Mouse (Mus musculus): ENCODE measurements at regions not wholly inside any gene's neighbourhood (a gene's known extent, or its start where the extent isn't known, plus 50 kb on each side); places are given as distances from the start of the nearest gene placed in this dataset.

DNA sequence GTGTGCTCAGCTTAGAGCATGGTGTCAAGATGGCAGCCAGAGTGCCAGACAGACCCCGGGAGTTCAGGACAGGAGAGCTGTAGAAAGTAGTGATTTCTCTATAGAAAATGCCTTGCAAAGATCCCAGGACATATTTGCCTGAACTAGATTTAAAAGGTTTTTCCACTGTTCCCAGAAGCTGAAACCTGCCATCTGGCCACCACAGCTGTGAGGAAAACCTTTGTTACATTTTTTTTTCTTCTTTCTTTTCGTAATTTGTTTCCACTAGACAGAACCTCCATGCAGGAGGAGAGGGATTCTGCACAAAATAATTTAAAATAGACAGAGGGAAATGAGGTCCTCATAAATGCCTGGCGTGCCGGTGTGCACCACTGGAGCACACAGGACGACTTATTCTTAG lies 489.6 kb downstream of the Etnk1 start:
- Histone ChIP-seq H3K9me3 (ENCODE audit: control insufficient read depth, low read length) (peaks cover 9% of the 10 kb centered on the region; the same call in 1 of the 2 replicates), H3K4me1 (ENCODE audit: control insufficient read depth, insufficient read depth, low read length) (no peaks in the 10 kb centered on the region), H3K4me2 (no peak overlapping the region), H3K27ac (ENCODE audit: low read depth, low read length) (no peak overlapping the region), H3K9ac (ENCODE audit: low read length) (no peak overlapping the region), H3K27me3 (ENCODE audit: control insufficient read depth, insufficient read depth, low read length) (no peaks in the 10 kb centered on the region), H3K36me3 (ENCODE audit: control insufficient read depth, insufficient read depth, low read length) (no peaks in the 10 kb centered on the region), H3K4me3 (ENCODE audit: low read depth, low read length) (no peak overlapping the region)
- 74% methylated on average over 5 of the region's 5 CpGs for WGBS
- ATAC-seq (ENCODE audit: low FRiP score) (no peak), DNase-seq (ENCODE audit: low spot score, missing footprints) (no peak)

GRCm38 (mm10) chr6:143660837-143661236 lies 493.8 kb downstream of the Etnk1 start:
- no peaks in the 10 kb centered on the region for H3K36me3 ChIP-seq (ENCODE audit: control insufficient read depth, insufficient read depth, low read length)
- H3K9me3 ChIP-seq (ENCODE audit: control insufficient read depth, low read length): no peaks in the 10 kb centered on the region
- DNase-seq (ENCODE audit: low spot score, missing footprints) (no peak), ATAC-seq (ENCODE audit: low FRiP score) (no peak)
- H3K4me3 ChIP-seq (ENCODE audit: low read depth, low read length): no peak overlapping the region
- no peaks in the 10 kb centered on the region for H3K27me3 ChIP-seq (ENCODE audit: control insufficient read depth, insufficient read depth, low read length)
- H3K9ac ChIP-seq (ENCODE audit: low read length): no peak overlapping the region
- no peaks in the 10 kb centered on the region for H3K4me1 ChIP-seq (ENCODE audit: control insufficient read depth, insufficient read depth, low read length)
- H3K27ac ChIP-seq (ENCODE audit: low read depth, low read length): no peak overlapping the region
- WGBS: 88% methylated on average over 3 of the region's 3 CpGs
- no peak overlapping the region for H3K4me2 ChIP-seq

DNA sequence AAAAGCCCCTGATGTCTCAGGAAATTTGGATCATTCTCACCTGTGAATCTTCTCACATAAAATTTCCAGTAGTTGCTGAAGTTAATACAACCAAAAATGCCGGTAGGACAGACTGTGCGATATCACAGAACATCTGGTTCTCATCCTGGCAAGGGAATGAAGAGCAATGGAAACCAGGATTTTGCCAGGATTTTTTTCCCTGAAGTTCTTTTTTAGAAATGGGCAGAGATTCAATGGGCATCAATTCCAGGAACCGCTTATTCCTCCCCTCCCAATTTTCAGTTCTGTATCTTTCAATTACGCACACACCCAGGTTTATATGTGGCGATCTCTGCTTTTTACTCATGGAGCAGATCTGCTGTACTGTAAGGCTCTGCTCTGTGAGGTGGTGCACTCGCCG lies 496.3 kb downstream of the Etnk1 start:
- H3K27me3 ChIP-seq (ENCODE audit: control insufficient read depth, insufficient read depth, low read length): no peaks in the 10 kb centered on the region
- 90% methylated on average over 7 of the region's 7 CpGs for WGBS
- ATAC-seq (ENCODE audit: low FRiP score): no peak
- no peak overlapping the region for H3K4me2 ChIP-seq
- no peaks in the 10 kb centered on the region for H3K4me1 ChIP-seq (ENCODE audit: control insufficient read depth, insufficient read depth, low read length)
- DNase-seq (ENCODE audit: low spot score, missing footprints): no peak
- no peak overlapping the region for H3K27ac ChIP-seq (ENCODE audit: low read depth, low read length)
- H3K36me3 ChIP-seq (ENCODE audit: control insufficient read depth, insufficient read depth, low read length): no peaks in the 10 kb centered on the region
- no peak overlapping the region for H3K9ac ChIP-seq (ENCODE audit: low read length)
- H3K4me3 ChIP-seq (ENCODE audit: low read depth, low read length): no peak overlapping the region
- H3K9me3 ChIP-seq (ENCODE audit: control insufficient read depth, low read length): no peaks in the 10 kb centered on the region

- no peak overlapping the region for H3K27ac ChIP-seq (ENCODE audit: low read depth, low read length)
- ATAC-seq (ENCODE audit: low FRiP score) (no peak), DNase-seq (ENCODE audit: low spot score, missing footprints) (no peak)
- no peaks in the 10 kb centered on the region for H3K36me3 ChIP-seq (ENCODE audit: control insufficient read depth, insufficient read depth, low read length)
- H3K4me3 ChIP-seq (ENCODE audit: low read depth, low read length): no peak overlapping the region
- H3K9ac ChIP-seq (ENCODE audit: low read length): no peak overlapping the region
- H3K27me3 ChIP-seq (ENCODE audit: control insufficient read depth, insufficient read depth, low read length): no peaks in the 10 kb centered on the region
- H3K4me2 ChIP-seq: no peak overlapping the region
- 88% methylated on average over 12 of the region's 12 CpGs for WGBS
- no peaks in the 10 kb centered on the region for H3K9me3 ChIP-seq (ENCODE audit: control insufficient read depth, low read length)
- H3K4me1 ChIP-seq (ENCODE audit: control insufficient read depth, insufficient read depth, low read length): no peaks in the 10 kb centered on the region
These were observed 498.4 kb downstream of the Etnk1 start for GRCm38 (mm10) chr6:143665374-143665773.

GRCm38 (mm10) chr6:143668551-143668950 lies 501.5 kb downstream of the Etnk1 start:
- no peak overlapping the region for H3K4me2 ChIP-seq
- H3K27me3 ChIP-seq (ENCODE audit: control insufficient read depth, insufficient read depth, low read length): no peaks in the 10 kb centered on the region
- no peaks in the 10 kb centered on the region for H3K36me3 ChIP-seq (ENCODE audit: control insufficient read depth, insufficient read depth, low read length)
- no peak overlapping the region for H3K27ac ChIP-seq (ENCODE audit: low read depth, low read length)
- 82% methylated on average over 4 of the region's 4 CpGs for WGBS
- DNase-seq (ENCODE audit: low spot score, missing footprints) (no peak), ATAC-seq (ENCODE audit: low FRiP score) (no peak)
- no peaks in the 10 kb centered on the region for H3K9me3 ChIP-seq (ENCODE audit: control insufficient read depth, low read length)
- no peak overlapping the region for H3K9ac ChIP-seq (ENCODE audit: low read length)
- H3K4me3 ChIP-seq (ENCODE audit: low read depth, low read length): no peak overlapping the region
- no peaks in the 10 kb centered on the region for H3K4me1 ChIP-seq (ENCODE audit: control insufficient read depth, insufficient read depth, low read length)

- ATAC-seq (ENCODE audit: low FRiP score): no peak
- Histone ChIP-seq H3K9me3 (ENCODE audit: control insufficient read depth, low read length) (no peaks in the 10 kb centered on the region), H3K4me3 (ENCODE audit: low read depth, low read length) (no peak overlapping the region), H3K4me2 (no peak overlapping the region), H3K4me1 (ENCODE audit: control insufficient read depth, insufficient read depth, low read length) (no peaks in the 10 kb centered on the region), H3K27me3 (ENCODE audit: control insufficient read depth, insufficient read depth, low read length) (no peaks in the 10 kb centered on the region), H3K9ac (ENCODE audit: low read length) (no peak overlapping the region), H3K36me3 (ENCODE audit: control insufficient read depth, insufficient read depth, low read length) (no peaks in the 10 kb centered on the region), H3K27ac (ENCODE audit: low read depth, low read length) (no peak overlapping the region)
- 77% methylated on average over 3 of the region's 3 CpGs for WGBS
- DNase-seq (ENCODE audit: low spot score, missing footprints): no peak
These were observed 502.6 kb downstream of the Etnk1 start for GRCm38 (mm10) chr6:143669446-143670130.

- WGBS: 87% methylated on average over 9 of the region's 9 CpGs
- ATAC-seq (ENCODE audit: low FRiP score) (0 out of 2 replicates have a peak, but pooled peaks have one; percentile 42), DNase-seq (ENCODE audit: low spot score, missing footprints) (no peak)
- H3K27me3 ChIP-seq (ENCODE audit: control insufficient read depth, insufficient read depth, low read length): no peaks in the 10 kb centered on the region
- H3K4me3 ChIP-seq (ENCODE audit: low read depth, low read length): no peak overlapping the region
- H3K27ac ChIP-seq (ENCODE audit: low read depth, low read length): no peak overlapping the region
- H3K9ac ChIP-seq (ENCODE audit: low read length): no peak overlapping the region
- no peaks in the 10 kb centered on the region for H3K4me1 ChIP-seq (ENCODE audit: control insufficient read depth, insufficient read depth, low read length)
- H3K36me3 ChIP-seq (ENCODE audit: control insufficient read depth, insufficient read depth, low read length): no peaks in the 10 kb centered on the region
- H3K4me2 ChIP-seq: no peak overlapping the region
- no peaks in the 10 kb centered on the region for H3K9me3 ChIP-seq (ENCODE audit: control insufficient read depth, low read length)
These were observed 523.1 kb downstream of the Etnk1 start for GRCm38 (mm10) chr6:143690131-143690530.

GRCm38 (mm10) chr6:143690866-143691265 lies 523.8 kb downstream of the Etnk1 start:
- Histone ChIP-seq H3K9me3 (ENCODE audit: control insufficient read depth, low read length) (no peaks in the 10 kb centered on the region), H3K4me3 (ENCODE audit: low read depth, low read length) (no peak overlapping the region), H3K4me1 (ENCODE audit: control insufficient read depth, insufficient read depth, low read length) (no peaks in the 10 kb centered on the region), H3K36me3 (ENCODE audit: control insufficient read depth, insufficient read depth, low read length) (no peaks in the 10 kb centered on the region), H3K27ac (ENCODE audit: low read depth, low read length) (no peak overlapping the region), H3K4me2 (no peak overlapping the region), H3K9ac (ENCODE audit: low read length) (no peak overlapping the region), H3K27me3 (ENCODE audit: control insufficient read depth, insufficient read depth, low read length) (no peaks in the 10 kb centered on the region)
- DNase-seq (ENCODE audit: low spot score, missing footprints) (no peak), ATAC-seq (ENCODE audit: low FRiP score) (no peak)
- 86% methylated on average over 6 of the region's 6 CpGs for WGBS

DNA sequence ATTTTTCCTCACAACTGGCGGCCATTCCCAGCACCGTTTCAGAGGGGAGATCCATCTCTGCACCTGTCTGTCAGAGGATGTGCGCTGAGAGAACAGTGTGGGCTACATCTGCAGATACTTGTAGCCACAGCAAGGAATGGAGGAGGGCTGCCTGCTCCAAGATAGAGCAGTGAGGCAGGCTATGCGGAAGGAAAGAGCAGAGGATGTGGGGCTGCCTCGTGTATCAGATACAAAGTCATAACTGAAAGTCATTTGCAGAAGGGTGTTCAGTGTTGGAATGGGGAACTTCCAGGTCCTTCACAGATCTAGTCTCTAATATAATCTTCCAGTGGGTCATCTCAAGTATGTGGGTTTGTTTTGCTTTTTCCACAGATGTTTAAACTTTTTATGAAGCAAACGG lies 531.0 kb downstream of the Etnk1 start:
- Histone ChIP-seq H3K4me3 (ENCODE audit: low read depth, low read length) (no peak overlapping the region), H3K4me2 (no peak overlapping the region), H3K27me3 (ENCODE audit: control insufficient read depth, insufficient read depth, low read length) (no peaks in the 10 kb centered on the region), H3K27ac (ENCODE audit: low read depth, low read length) (no peak overlapping the region), H3K9ac (ENCODE audit: low read length) (no peak overlapping the region), H3K9me3 (ENCODE audit: control insufficient read depth, low read length) (no peaks in the 10 kb centered on the region), H3K4me1 (ENCODE audit: control insufficient read depth, insufficient read depth, low read length) (no peaks in the 10 kb centered on the region), H3K36me3 (ENCODE audit: control insufficient read depth, insufficient read depth, low read length) (no peaks in the 10 kb centered on the region)
- 76% methylated on average over 6 of the region's 6 CpGs for WGBS
- no peak for DNase-seq (ENCODE audit: low spot score, missing footprints)
- no peak for ATAC-seq (ENCODE audit: low FRiP score)

All from midbrain, embryonic 11.5 days (tissue).